Mouse (Mus musculus): ENCODE measurements around the gene Incenp. TPM values are rescaled to one million over a fixed set of nuclear protein-coding genes. Genes with fewer than 3 reads are reported as not detected.
"Not testable (repeated sequence)": the region's sequence is repeated elsewhere in the genome, so short reads cannot be mapped to it uniquely, and the experiment has no call there.

Incenp gene
- polyA plus RNA-seq, 1 experiment from 2014 or later, result 26.2 TPM

GRCm38 (mm10) chr19:9933908-9934307 lies 34.6 kb upstream of the Incenp start:
- no peaks in the 10 kb centered on the region for H3K27me3 ChIP-seq
- no peak overlapping the region for H3K4me2 ChIP-seq
- H3K4me3 ChIP-seq, result no peak overlapping the region
- no peak overlapping the region for H3K27ac ChIP-seq (replicated peaks)
- no peaks in the 10 kb centered on the region for H3K9me3 ChIP-seq
- no peaks in the 10 kb centered on the region for H3K36me3 ChIP-seq
- WGBS, result 79% methylated on average over 2 of the region's 2 CpGs
- H3K9ac ChIP-seq, result no peak overlapping the region
- no peak for ATAC-seq (ENCODE audit: low read depth)
- no peaks in the 10 kb centered on the region for H3K4me1 ChIP-seq (replicated peaks)

DNA sequence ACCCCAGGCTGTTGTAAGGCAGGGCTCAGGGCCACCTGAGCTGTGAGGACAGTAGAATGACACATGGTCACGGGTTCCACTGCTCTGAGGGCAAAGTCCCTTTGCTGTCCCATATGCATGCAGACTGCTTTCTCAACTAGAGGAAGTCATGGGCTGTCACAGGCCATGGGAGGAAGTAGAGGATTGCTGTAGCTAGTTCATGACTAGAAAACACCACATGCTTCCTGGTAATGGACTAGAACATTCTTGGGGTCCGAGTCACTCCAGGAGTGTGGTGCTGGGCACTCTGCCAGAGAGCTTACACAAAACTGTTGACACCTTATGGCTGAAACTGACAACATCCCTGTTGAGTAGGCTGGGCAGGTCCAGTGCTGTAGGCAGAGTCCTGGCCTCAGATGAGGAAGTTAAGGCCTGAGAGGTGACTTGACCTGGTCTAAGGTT lies 31.8 kb upstream of the Incenp start:
- ATAC-seq (ENCODE audit: low read depth); H3K9ac ChIP-seq; H3K4me3 ChIP-seq; H3K27me3 ChIP-seq; H3K4me2 ChIP-seq; H3K36me3 ChIP-seq; H3K27ac ChIP-seq (replicated peaks); H3K4me1 ChIP-seq (replicated peaks); H3K9me3 ChIP-seq: not testable (repeated sequence)
- 85% methylated on average over 2 of the region's 2 CpGs for WGBS

DNA sequence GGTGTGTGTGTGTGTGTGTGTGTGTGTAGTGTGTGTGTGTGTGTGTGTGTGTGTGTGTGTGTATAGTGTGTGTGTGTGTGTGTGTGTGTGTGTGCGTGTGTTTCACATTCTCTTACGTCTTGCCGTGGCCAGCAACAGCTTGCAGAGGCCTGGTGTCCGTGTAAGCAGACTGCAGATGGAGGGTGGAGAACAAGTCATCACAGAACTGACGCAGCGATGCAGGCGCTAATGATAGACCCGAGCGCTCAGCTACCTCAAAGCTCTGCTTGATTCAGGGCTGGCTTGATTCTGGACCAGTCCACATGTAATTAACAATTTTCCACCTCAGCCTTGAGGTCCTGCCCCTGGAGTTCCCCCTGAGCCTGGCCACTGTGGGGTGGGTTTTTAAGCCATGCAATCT lies 28.7 kb upstream of the Incenp start:
- H3K27me3 ChIP-seq, result no peaks in the 10 kb centered on the region
- H3K9ac ChIP-seq, result no peak overlapping the region
- H3K4me2 ChIP-seq, result no peak overlapping the region
- ATAC-seq (ENCODE audit: low read depth), result no peak
- H3K4me1 ChIP-seq (replicated peaks), result no peaks in the 10 kb centered on the region; the same call in 1 of the 2 replicates
- no peaks in the 10 kb centered on the region for H3K9me3 ChIP-seq
- H3K4me3 ChIP-seq, result no peak overlapping the region
- no peaks in the 10 kb centered on the region for H3K36me3 ChIP-seq
- no peak overlapping the region for H3K27ac ChIP-seq (replicated peaks)
- 91% methylated on average over 9 of the region's 9 CpGs for WGBS

GRCm38 (mm10) chr19:9924769-9925272 lies 25.5 kb upstream of the Incenp start:
- H3K4me2 ChIP-seq, result no peak overlapping the region
- H3K36me3 ChIP-seq, result no peaks in the 10 kb centered on the region
- no peaks in the 10 kb centered on the region for H3K27me3 ChIP-seq
- WGBS, result 75% methylated on average over 8 of the region's 8 CpGs
- H3K4me3 ChIP-seq, result no peak overlapping the region
- H3K9me3 ChIP-seq, result no peaks in the 10 kb centered on the region
- no peak overlapping the region for H3K27ac ChIP-seq (replicated peaks)
- ATAC-seq (ENCODE audit: low read depth), result no peak
- H3K4me1 ChIP-seq (replicated peaks), result peaks cover 10% of the 10 kb centered on the region
- no peak overlapping the region for H3K9ac ChIP-seq

- Histone ChIP-seq H3K9me3 (no peaks in the 10 kb centered on the region), H3K27ac (replicated peaks) (no peak overlapping the region), H3K4me2 (no peak overlapping the region), H3K4me1 (replicated peaks) (peaks cover 10% of the 10 kb centered on the region), H3K9ac (no peak overlapping the region), H3K27me3 (no peaks in the 10 kb centered on the region), H3K36me3 (no peaks in the 10 kb centered on the region), H3K4me3 (no peak overlapping the region)
- ATAC-seq (ENCODE audit: low read depth), result no peak
- 61% methylated on average over 13 of the region's 13 CpGs for WGBS
Observed at GRCm38 (mm10) chr19:9924034-9924768, 24.9 kb upstream of the Incenp start.

DNA sequence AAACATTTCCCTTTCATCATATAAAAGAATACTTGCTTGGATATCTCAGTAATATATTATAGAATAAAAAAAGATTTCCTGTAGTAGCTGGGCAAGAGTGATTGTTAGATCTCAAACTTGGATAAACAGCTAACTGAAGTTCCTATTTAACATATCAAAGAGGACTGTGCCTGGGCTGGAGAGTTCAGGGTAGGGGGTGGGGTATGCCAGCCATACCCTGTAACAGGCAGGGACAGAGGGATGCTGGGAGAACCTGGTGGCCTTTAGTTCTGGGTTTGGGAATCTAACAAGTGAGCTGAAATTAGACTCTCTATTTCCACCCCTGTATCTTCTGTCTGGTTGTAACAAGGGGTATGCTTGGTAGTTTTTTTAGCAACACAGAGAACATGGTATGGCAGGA lies 23.7 kb upstream of the Incenp start:
- H3K4me2 ChIP-seq, result no peak overlapping the region
- no peaks in the 10 kb centered on the region for H3K9me3 ChIP-seq
- H3K9ac ChIP-seq, result no peak overlapping the region
- H3K36me3 ChIP-seq, result no peaks in the 10 kb centered on the region
- ATAC-seq (ENCODE audit: low read depth), result no peak
- H3K27ac ChIP-seq (replicated peaks), result no peak overlapping the region
- H3K27me3 ChIP-seq, result no peaks in the 10 kb centered on the region
- peaks cover 10% of the 10 kb centered on the region for H3K4me1 ChIP-seq (replicated peaks)
- no peak overlapping the region for H3K4me3 ChIP-seq

DNA sequence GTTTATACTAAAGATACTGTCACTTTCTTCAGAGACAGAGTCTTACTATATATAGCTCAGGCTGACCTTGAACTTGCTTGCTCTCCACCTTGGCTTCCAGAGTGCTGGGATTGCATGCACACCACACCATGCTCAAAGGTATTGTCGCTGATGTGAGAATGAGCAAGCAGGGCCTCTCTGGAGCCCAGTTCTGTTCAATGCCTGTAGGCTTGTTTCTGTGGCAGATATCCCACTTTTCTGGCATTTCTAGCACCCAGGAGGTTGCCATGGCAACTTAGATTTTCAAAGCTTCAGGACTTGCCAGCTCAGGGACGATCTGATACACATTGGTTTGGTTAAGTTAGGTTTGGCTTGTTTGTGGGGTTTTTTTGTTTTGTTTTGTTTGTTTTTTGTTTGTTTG lies 22.9 kb upstream of the Incenp start:
- no peaks in the 10 kb centered on the region for H3K9me3 ChIP-seq
- no peak overlapping the region for H3K27ac ChIP-seq (replicated peaks)
- WGBS, result 21% methylated on average over 2 of the region's 2 CpGs
- H3K4me2 ChIP-seq, result no peak overlapping the region
- H3K4me1 ChIP-seq (replicated peaks), result peaks cover 10% of the 10 kb centered on the region
- H3K36me3 ChIP-seq, result no peaks in the 10 kb centered on the region
- ATAC-seq (ENCODE audit: low read depth), result 0 out of 2 replicates have a peak, but pooled peaks have one; percentile 19
- no peak overlapping the region for H3K4me3 ChIP-seq
- no peak overlapping the region for H3K9ac ChIP-seq
- no peaks in the 10 kb centered on the region for H3K27me3 ChIP-seq

DNA sequence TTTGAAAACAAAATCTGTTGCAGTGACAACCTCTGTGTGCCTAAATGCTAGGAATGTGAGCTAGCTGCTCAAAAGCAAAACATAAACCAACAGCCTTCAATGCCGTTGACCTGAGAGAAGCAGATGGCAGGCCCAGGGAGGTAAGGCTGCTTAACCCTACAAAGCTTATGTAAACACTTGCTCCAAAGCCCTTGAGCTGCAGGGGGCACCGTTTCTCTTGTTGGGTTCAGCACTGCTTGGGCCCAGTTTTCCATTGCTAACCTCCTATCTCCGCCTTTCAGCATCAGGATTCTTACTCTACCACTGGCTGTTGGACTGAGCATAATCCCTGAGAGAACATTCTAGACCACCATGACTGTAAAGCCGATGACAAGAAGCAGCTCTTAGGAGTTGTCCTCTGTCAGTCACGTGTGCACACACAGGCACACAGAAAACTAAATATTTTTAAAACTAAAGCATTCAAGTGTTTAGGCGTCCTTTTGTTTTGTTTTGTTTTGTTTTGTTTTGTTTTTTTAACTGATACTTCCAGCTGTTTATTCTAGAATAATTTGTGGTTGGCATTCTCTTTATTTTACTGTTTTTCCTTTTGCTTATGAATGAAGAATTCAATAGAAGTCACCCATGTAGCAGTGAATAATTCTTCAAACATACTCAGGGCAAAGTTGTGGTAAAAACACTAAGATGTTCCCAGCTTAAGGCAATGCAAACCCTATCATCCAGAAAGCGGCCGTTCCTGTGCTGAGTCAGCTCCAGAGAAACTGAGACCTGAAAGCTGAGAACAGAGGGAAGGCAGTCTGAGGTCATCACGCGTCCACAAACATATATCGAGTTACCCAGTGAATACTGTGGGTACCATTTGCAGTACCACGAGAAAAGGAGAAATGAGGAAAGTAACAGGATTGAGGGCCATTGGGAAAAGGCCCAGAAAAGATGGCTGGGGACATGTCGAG lies 21.8 kb upstream of the Incenp start:
- WGBS, result 67% methylated on average over 13 of the region's 13 CpGs
- Histone ChIP-seq H3K4me2 (no peak overlapping the region), H3K4me3 (no peak overlapping the region), H3K9me3 (no peaks in the 10 kb centered on the region), H3K27ac (replicated peaks) (no peak overlapping the region), H3K9ac (no peak overlapping the region), H3K4me1 (replicated peaks) (peaks cover 10% of the 10 kb centered on the region), H3K36me3 (no peaks in the 10 kb centered on the region), H3K27me3 (no peaks in the 10 kb centered on the region)
- ATAC-seq (ENCODE audit: low read depth), result no peak

- no peak overlapping the region for H3K4me2 ChIP-seq
- no peaks in the 10 kb centered on the region for H3K9me3 ChIP-seq
- H3K4me1 ChIP-seq (replicated peaks), result peaks cover 10% of the 10 kb centered on the region
- H3K4me3 ChIP-seq, result no peak overlapping the region
- no peaks in the 10 kb centered on the region for H3K27me3 ChIP-seq
- ATAC-seq (ENCODE audit: low read depth), result no peak
- no peak overlapping the region for H3K9ac ChIP-seq
- H3K27ac ChIP-seq (replicated peaks), result no peak overlapping the region
- 62% methylated on average over 9 of the region's 9 CpGs for WGBS
- no peaks in the 10 kb centered on the region for H3K36me3 ChIP-seq
Observed at GRCm38 (mm10) chr19:9918176-9918861, 19.0 kb upstream of the Incenp start.

DNA sequence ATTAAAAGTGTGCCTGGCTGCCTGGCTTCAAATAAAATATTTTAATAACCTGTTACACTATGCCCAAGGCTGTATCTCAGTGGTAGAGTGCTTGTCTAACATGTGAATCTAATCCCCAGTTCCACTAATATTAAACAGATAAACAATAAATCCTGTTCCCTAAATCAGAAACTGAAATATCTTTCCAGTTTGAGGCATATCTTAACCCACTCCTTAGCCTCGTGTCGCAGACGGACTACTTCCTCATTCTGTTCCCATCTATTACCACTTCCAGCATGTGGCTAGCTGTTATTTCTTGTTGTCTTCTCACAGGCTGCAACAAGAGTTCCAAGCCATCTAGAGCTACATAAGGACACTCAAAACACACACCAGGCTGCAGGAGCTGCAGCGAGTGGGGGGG lies 18.4 kb upstream of the Incenp start:
- Histone ChIP-seq H3K27me3 (no peaks in the 10 kb centered on the region), H3K36me3 (no peaks in the 10 kb centered on the region), H3K9me3 (no peaks in the 10 kb centered on the region), H3K4me3 (no peak overlapping the region), H3K9ac (no peak overlapping the region), H3K4me2 (no peak overlapping the region), H3K27ac (replicated peaks) (no peak overlapping the region), H3K4me1 (replicated peaks) (peaks cover 10% of the 10 kb centered on the region)
- ATAC-seq (ENCODE audit: low read depth), result no peak
- WGBS, result 83% methylated on average over 4 of the region's 4 CpGs

GRCm38 (mm10) chr19:9915935-9916334 lies 16.6 kb upstream of the Incenp start:
- H3K4me3 ChIP-seq, result no peak overlapping the region
- no peak overlapping the region for H3K9ac ChIP-seq
- no peak for ATAC-seq (ENCODE audit: low read depth)
- no peaks in the 10 kb centered on the region for H3K36me3 ChIP-seq
- no peak overlapping the region for H3K4me2 ChIP-seq
- H3K4me1 ChIP-seq (replicated peaks), result no peaks in the 10 kb centered on the region
- H3K9me3 ChIP-seq, result no peaks in the 10 kb centered on the region
- WGBS, result 0% methylated on average over 1 of the region's 1 CpGs
- no peak overlapping the region for H3K27ac ChIP-seq (replicated peaks)
- H3K27me3 ChIP-seq, result no peaks in the 10 kb centered on the region

DNA sequence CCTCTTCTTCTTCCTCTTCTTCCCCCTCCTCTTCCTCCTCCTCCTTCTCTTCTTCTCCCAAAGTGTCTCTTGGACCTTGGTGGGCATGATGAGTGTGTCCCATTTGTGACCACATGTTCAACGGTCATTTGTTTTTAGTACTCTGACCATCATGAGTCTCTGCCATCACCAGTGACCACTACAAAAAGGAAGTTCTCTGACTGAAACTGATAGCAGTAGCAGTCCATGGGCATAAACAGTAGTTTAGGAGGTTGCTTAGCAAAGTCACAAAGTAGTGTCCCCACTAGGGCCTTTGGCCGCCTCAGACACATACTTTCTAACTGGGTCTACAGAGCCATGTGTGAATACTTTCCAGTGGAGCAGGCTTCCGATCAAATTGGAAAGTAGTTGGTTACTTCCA lies 15.0 kb upstream of the Incenp start:
- no peak overlapping the region for H3K4me3 ChIP-seq
- no peak for ATAC-seq (ENCODE audit: low read depth)
- no peaks in the 10 kb centered on the region for H3K36me3 ChIP-seq
- no peak overlapping the region for H3K27ac ChIP-seq (replicated peaks)
- H3K9ac ChIP-seq, result no peak overlapping the region
- no peaks in the 10 kb centered on the region for H3K9me3 ChIP-seq
- H3K4me2 ChIP-seq, result no peak overlapping the region
- no peaks in the 10 kb centered on the region for H3K27me3 ChIP-seq
- 90% methylated on average over 3 of the region's 3 CpGs for WGBS
- H3K4me1 ChIP-seq (replicated peaks), result no peaks in the 10 kb centered on the region

All from neural tube, embryonic 13.5 days (tissue).